Comparison of ENCODE assay signal across 8 mouse cellular contexts in genomic region chr2:32586871-32587351, GRCm38 (mm10). TPM values are rescaled to one million over a fixed set of nuclear protein-coding genes. Genes with fewer than 3 reads are reported as not detected.
DNase-seq lines count a peak whose midpoint lies in the region; ATAC-seq lines count a peak whose summit lies in the region.

St6galnac4 (plus strand) TSS chr2:32587095.

- peaks cover 44% of the 10 kb centered on the region for H3K4me1 ChIP-seq in hindbrain, embryonic 13.5 days (replicated peaks)

- H3K9me3 ChIP-seq in hindbrain, embryonic 13.5 days = no peaks in the 10 kb centered on the region

- WGBS in hindbrain, embryonic 13.5 days = under 1% methylated on average over 38 of the region's 38 CpGs

- peak within 1 kb of the TSS; percentile 54 for H3K4me3 ChIP-seq in hindbrain, embryonic 13.5 days

- peak; percentile 88 for DNase-seq in T-cell, adult 2 months (ENCODE audit: low spot score)
- DNase-seq in cerebellum, postnatal 25 days = peak; percentile 94 to 97
- DNase-seq in frontal cortex, postnatal 25 days (ENCODE audit: low spot score in 2 of 2) = peak; percentile 78
- peak; percentile 90 for DNase-seq in layer of hippocampus, postnatal 36 days
- DNase-seq in lung, postnatal 36 days = peak; percentile 96
- peak; percentile 96 for DNase-seq in retina, postnatal 1 day
- DNase-seq in thymus, postnatal 4 days = peak; percentile 97

- H3K27ac ChIP-seq in hindbrain, embryonic 13.5 days = peak within 1 kb of the TSS; percentile 62; the same call in 1 of the 2 replicates

- H3K36me3 ChIP-seq in hindbrain, embryonic 13.5 days = no peaks in the 10 kb centered on the region

- H3K4me2 ChIP-seq in hindbrain, embryonic 13.5 days = peak within 1 kb of the TSS; percentile 62

- ATAC-seq in hindbrain, embryonic 13.5 days (ENCODE audit: low FRiP score) = peak; percentile 68

- peak within 1 kb of the TSS; percentile 82 for H3K9ac ChIP-seq in hindbrain, embryonic 13.5 days

- peaks cover 14% of the 10 kb centered on the region; the same call in 1 of the 2 replicates for H3K27me3 ChIP-seq in hindbrain, embryonic 13.5 days

RNA-seq across cellular contexts. Expression of gene St6galnac4, which starts in this region (rescaled TPM):
- polyA plus RNA-seq in hindbrain, embryonic 13.5 days (2015; fragmentation: Nextera tagmentation; extraction: Ambion mirVana) = 22.8 and 23.4 TPM in 2 replicates
- 10 to 100 TPM; 35.6 to 41.2 TPM for total RNA-seq in layer of hippocampus, postnatal 36 days (2021)

Comparison
In these comparisons a context has a peak if more than half of its experiments do, and no peak if none do; other contexts are left out.
1. Peak in every context shown above with its lines: DNase-seq, ATAC-seq, H3K4me3 ChIP-seq and H3K27ac ChIP-seq.